29 mouse cellular contexts compared by ENCODE assay signal in the genomic region with DNA sequence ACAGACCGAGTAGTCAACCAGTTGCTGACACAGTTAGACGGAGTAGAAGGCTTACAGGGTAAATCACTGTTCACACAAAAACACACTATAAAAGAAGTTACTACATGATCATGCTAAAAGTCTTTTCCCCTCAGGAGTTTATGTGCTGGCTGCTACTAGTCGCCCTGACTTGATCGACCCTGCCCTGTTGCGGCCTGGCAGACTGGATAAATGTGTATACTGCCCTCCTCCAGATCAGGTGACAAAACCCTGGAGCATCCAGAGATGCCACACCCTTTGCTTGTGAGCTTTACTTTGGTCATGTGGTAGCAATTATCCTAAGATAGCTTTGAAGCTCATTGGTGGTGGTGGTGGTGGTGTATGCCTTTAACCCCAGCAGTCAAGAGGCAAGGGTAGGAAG. TPM values are rescaled to one million over a fixed set of nuclear protein-coding genes. Genes with fewer than 3 reads are reported as not detected.
"Had no signal": no experiment of that assay in that cellular context is flagged by ENCODE, and none has a peak within 500 bp of the region (broad histone marks: within the 10 kb centered on the region; RNA-seq: fewer than 3 reads in every experiment).

No protein-coding gene starts in this region.

- H3K4me3 ChIP-seq: liver, embryonic 15.5 days; lung, embryonic 15.5 days; megakaryocyte, embryonic 14.5 days; midbrain, embryonic 12.5 days; neural tube, embryonic 12.5 days; stomach, embryonic 15.5 days had no signal

- H3K4me1 ChIP-seq: lung, embryonic 15.5 days; midbrain, embryonic 12.5 days; neural tube, embryonic 12.5 days; stomach, embryonic 15.5 days had no signal

- H3K27ac ChIP-seq: liver, embryonic 15.5 days; lung, embryonic 15.5 days; macrophage; midbrain, embryonic 12.5 days; neural tube, embryonic 12.5 days; stomach, embryonic 15.5 days; stomach, postnatal 0 days had no signal

- H3K4me2 ChIP-seq: liver, embryonic 15.5 days; lung, embryonic 15.5 days; midbrain, embryonic 12.5 days; neural tube, embryonic 12.5 days; stomach, embryonic 15.5 days had no signal

- ATAC-seq: liver, postnatal 0 days; lung, postnatal 0 days; midbrain, embryonic 16.5 days had no signal

- H3K27me3 ChIP-seq: liver, embryonic 15.5 days; lung, embryonic 15.5 days; megakaryocyte, embryonic 14.5 days; midbrain, embryonic 12.5 days; neural tube, embryonic 12.5 days; stomach, embryonic 15.5 days had no signal

- DNase-seq: liver, postnatal 0 days; lung, adult 2 months; lung, postnatal 14 days; lung, postnatal 36 days; midbrain, embryonic 14.5 days; retina, postnatal 1 day; right cerebral cortex, adult 18-20 months; right cerebral cortex, postnatal 25 days; right cerebral cortex, postnatal 4 days; spleen, adult 18-20 months; thymus, adult 2 months; thymus, postnatal 25 days; thymus, postnatal 4 days had no signal

- H3K9me3 ChIP-seq: liver, embryonic 15.5 days; lung, embryonic 15.5 days; megakaryocyte, embryonic 14.5 days; midbrain, embryonic 12.5 days; neural tube, embryonic 12.5 days; stomach, embryonic 15.5 days had no signal

- H3K9ac ChIP-seq: liver, embryonic 15.5 days; liver, postnatal 0 days; lung, embryonic 15.5 days; midbrain, embryonic 12.5 days; neural tube, embryonic 12.5 days; stomach, embryonic 15.5 days had no signal

RNA-seq across cellular contexts. Expression of gene Tmbim7, which starts 20.9 kb away (rescaled TPM):
- total RNA-seq: megakaryocyte progenitor cell, adult 5-6 weeks; monocyte, adult 5-6 weeks; neutrophil, adult 5-6 weeks had no signal
- polyA plus RNA-seq: liver, embryonic 15.5 days; liver, postnatal 0 days; lung, adult 2 months; lung, embryonic 15.5 days; lung, postnatal 0 days; macrophage; midbrain, embryonic 14.5 days; midbrain, embryonic 16.5 days; neural tube, embryonic 12.5 days; neural tube, embryonic 14.5 days; small intestine, adult 2 months; stomach, embryonic 15.5 days; stomach, postnatal 0 days; thymus, adult 2 months; urinary bladder, adult 2 months had no signal
